In the genomic region with DNA sequence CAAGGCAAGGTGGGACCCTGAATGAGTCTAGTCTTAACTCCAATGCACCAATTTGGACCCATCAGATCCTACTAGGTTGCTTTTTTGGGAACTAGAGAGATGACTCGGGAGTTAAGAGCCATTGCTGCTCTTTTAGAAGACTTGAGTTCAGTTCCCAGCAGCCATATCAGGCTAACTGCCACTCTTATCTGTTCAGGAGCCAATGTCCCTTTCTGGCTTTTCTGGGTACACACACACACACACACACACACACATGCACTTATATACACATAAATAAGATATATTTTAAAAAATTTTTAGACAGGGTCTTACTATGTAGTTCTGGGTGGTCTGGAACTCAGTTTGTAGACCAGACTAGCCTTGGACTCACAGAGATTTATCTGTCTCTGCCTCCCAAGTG, we compare ENCODE assay signal across 38 mouse cellular contexts. TPM values are rescaled to one million over a fixed set of nuclear protein-coding genes. Genes with fewer than 3 reads are reported as not detected.
"Had no signal": no experiment of that assay in that cellular context is flagged by ENCODE, and none has a peak within 500 bp of the region (broad histone marks: within the 10 kb centered on the region; RNA-seq: fewer than 3 reads in every experiment).

No protein-coding gene starts in this region.

- H3K4me1 ChIP-seq: heart, embryonic 10.5 days; heart, embryonic 12.5 days; heart, embryonic 13.5 days; heart, embryonic 15.5 days; hindbrain, embryonic 10.5 days; hindbrain, embryonic 12.5 days; hindbrain, embryonic 15.5 days; intestine, embryonic 15.5 days; kidney, embryonic 15.5 days had no signal

- H3K4me3 ChIP-seq: heart, embryonic 10.5 days; heart, embryonic 12.5 days; heart, embryonic 13.5 days; heart, embryonic 15.5 days; hindbrain, embryonic 10.5 days; hindbrain, embryonic 12.5 days; hindbrain, embryonic 13.5 days; hindbrain, embryonic 15.5 days; intestine, embryonic 15.5 days; kidney, embryonic 15.5 days; layer of hippocampus, adult 2 months had no signal

- H3K27me3 ChIP-seq: hindbrain, embryonic 12.5 days; hindbrain, embryonic 15.5 days; intestine, embryonic 15.5 days had no signal

- H3K36me3 ChIP-seq: heart, embryonic 10.5 days; heart, embryonic 12.5 days; heart, embryonic 13.5 days; heart, embryonic 15.5 days; hindbrain, embryonic 10.5 days; hindbrain, embryonic 12.5 days; hindbrain, embryonic 13.5 days; hindbrain, embryonic 15.5 days; intestine, embryonic 15.5 days; kidney, embryonic 15.5 days had no signal

- DNase-seq: heart, postnatal 10 days; heart, postnatal 14 days; heart, postnatal 36 days; heart, postnatal 4 days; kidney, adult 11 months; kidney, adult 18-20 months; kidney, adult 2 months; kidney, adult 8-10 months; kidney, adult 9 months; kidney, postnatal 10 days; kidney, postnatal 14 days; kidney, postnatal 25 days; kidney, postnatal 36 days; kidney, postnatal 4 days; layer of hippocampus, adult 9-11 months; layer of hippocampus, postnatal 36 days had no signal

- H3K9me3 ChIP-seq: heart, embryonic 15.5 days; hindbrain, embryonic 10.5 days; hindbrain, embryonic 13.5 days; hindbrain, embryonic 15.5 days; intestine, embryonic 15.5 days; kidney, embryonic 15.5 days had no signal

- H3K4me2 ChIP-seq: heart, embryonic 11.5 days; heart, embryonic 12.5 days; heart, embryonic 13.5 days; heart, embryonic 15.5 days; hindbrain, embryonic 12.5 days; hindbrain, embryonic 13.5 days; hindbrain, embryonic 14.5 days; hindbrain, embryonic 15.5 days; intestine, embryonic 15.5 days; kidney, embryonic 15.5 days had no signal

- H3K27ac ChIP-seq: heart, embryonic 10.5 days; heart, embryonic 13.5 days; heart, embryonic 15.5 days; hindbrain, embryonic 10.5 days; hindbrain, embryonic 12.5 days; hindbrain, embryonic 13.5 days; hindbrain, embryonic 14.5 days; hindbrain, embryonic 15.5 days; hindbrain, postnatal 0 days; intestine, embryonic 15.5 days; kidney, embryonic 15.5 days; kidney, postnatal 0 days; layer of hippocampus, adult 2 months had no signal

- H3K9ac ChIP-seq: heart, embryonic 12.5 days; heart, embryonic 13.5 days; heart, embryonic 15.5 days; hindbrain, embryonic 12.5 days; hindbrain, embryonic 13.5 days; hindbrain, embryonic 14.5 days; hindbrain, embryonic 15.5 days; intestine, embryonic 15.5 days; kidney, embryonic 15.5 days had no signal

- ATAC-seq: hindbrain, embryonic 16.5 days; hindbrain, postnatal 0 days; inflammation-experienced regulatory T-cells, adult 6 months; intestine, embryonic 15.5 days; intestine, embryonic 16.5 days; intestine, postnatal 0 days had no signal

RNA-seq across cellular contexts. Expression of gene Galnt9, which starts 9.8 kb away (rescaled TPM):
- total RNA-seq: heart, postnatal 10 days; heart, postnatal 14 days; heart, postnatal 36 days; heart, postnatal 4 days; hematopoietic stem cell, adult 5-6 weeks had no signal
- polyA plus RNA-seq: heart, embryonic 10.5 days; heart, embryonic 11.5 days; heart, embryonic 12.5 days; heart, embryonic 13.5 days; heart, postnatal 0 days; kidney, embryonic 14.5 days had no signal
